Mouse (Mus musculus) spleen, adult 18-20 months (tissue): Measurements from ENCODE around the gene Ccdc115.
A peak's percentile ranks its signal among the peaks of the same experiment; 100 is the strongest.

Experiments
- DNase-seq, 2 experiments: peaks; one replicate each; pipeline ENCODE4 v3.0.0; 2022; ENCODE audit warnings: mixed read lengths in 2 of 2

The Ccdc115 gene

DNA sequence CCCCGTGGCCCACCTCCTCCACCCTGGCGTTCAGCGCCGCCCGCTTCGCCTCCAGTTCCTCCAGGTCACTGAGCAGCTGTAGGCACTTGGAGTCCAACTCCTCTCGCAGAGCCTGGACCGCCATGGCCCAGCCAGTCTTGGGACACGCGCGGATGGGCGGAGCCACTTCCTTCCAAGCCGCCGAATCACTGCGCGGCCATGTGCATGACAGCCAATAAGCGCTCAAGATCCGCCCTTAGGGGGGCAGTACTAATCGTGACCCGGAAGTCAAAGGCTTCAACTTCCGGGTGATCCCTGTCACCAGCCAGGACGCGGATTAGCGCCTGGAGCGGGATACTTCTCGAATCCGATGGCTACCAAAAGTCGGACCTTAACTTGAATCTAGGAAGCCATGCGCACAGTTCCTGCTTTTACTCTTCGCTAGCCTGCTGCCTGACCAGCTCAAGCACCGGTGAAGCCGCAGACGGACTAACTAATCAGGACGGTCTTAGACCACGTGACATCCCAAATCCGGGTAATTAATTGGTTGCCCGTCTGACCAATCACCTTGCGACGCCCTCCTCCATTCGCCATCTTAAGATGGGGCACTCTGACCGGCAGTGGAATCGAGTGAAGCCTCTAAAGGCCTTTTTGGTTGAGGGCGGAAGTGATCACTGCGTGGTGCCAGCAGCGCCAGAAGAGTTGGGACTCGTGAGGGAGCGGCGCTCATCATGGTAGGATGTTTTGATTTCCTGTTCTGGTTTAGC lies at the start of gene Ccdc115, which contains the start of gene Imp4:
Ccdc115 (minus strand) TSS at position 458 of the 746 bp plus-strand sequence.
Imp4 (plus strand) TSS at position 637 of the 746 bp plus-strand sequence.
- DNase-seq, result peak; percentile 88

DNA sequence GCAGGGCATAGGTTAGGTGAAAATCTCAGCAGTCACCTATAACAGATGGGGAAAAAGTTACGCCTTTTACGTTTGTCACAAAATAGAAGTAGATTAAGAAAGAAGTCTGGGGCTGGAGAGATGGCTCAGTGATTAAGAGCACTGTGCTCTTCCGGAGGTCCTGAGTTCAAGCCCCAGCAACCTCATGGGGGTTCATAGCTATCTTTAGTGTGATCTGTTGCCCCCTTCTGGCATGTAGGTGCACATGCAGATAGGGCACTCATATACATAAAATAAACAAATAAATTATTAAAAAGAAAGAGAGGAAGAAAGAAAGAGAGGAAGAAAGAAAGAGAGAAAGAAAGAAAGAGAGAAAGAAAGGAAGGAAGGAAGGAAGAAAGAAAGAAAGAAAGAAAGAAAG lies 47.9 kb upstream of the Ccdc115 start:
- no peak for DNase-seq

DNA sequence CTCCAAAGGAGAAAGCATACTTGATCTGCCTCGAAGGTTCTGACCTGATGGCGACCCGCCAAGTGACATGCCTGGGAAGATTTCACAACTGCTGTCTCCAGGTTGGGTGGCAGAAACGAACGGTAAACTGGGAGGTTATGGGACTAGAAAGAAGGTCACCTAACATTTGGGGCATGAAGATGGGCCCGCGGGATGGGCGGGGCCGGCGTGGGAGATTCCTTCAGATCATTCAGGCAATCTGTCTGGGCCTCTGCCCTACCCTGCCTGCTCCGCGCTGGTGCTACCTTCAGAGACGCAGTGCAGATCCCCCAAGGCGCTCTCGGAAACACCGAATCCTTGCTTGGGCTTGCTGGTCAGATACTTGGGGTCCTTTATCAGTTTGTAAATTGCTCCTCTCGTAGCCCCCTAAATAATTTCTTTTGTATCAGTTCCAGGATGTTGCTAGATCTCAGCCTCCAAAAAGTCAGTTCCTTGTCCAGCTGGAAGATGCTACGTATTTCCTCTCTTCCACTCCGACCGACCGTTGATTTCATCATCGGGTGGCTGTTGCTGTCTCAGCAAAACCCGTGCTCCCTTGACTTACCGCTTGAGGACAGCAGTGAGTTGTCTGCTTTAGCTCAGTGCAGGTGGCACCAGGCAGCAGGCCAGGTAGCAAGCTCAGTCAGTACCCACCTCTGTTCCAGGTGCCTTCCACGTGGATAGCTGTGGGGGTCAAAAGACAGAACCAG lies 46.2 kb upstream of the Ccdc115 start:
- DNase-seq, result peak; percentile 53 to 69

DNA sequence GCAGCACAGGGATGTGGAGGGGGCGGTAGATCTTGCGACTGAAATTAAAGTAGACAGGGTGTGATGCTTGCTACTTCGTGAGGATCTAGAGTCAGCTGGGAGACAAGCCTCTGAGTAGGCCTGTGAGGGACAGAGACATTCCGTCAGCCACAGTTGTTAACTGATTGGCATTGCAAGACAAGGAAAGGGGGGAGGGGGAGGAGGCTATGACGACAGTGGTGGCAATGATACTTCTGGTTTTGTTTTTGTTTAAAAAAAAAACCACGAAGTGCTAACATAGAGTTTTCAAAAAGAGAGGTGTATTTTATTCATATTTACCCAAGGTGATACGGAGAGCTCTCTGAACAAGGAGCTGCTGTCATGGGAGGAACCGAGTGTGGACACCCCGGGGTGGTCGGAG lies 45.0 kb upstream of the Ccdc115 start:
- no peak for DNase-seq

DNA sequence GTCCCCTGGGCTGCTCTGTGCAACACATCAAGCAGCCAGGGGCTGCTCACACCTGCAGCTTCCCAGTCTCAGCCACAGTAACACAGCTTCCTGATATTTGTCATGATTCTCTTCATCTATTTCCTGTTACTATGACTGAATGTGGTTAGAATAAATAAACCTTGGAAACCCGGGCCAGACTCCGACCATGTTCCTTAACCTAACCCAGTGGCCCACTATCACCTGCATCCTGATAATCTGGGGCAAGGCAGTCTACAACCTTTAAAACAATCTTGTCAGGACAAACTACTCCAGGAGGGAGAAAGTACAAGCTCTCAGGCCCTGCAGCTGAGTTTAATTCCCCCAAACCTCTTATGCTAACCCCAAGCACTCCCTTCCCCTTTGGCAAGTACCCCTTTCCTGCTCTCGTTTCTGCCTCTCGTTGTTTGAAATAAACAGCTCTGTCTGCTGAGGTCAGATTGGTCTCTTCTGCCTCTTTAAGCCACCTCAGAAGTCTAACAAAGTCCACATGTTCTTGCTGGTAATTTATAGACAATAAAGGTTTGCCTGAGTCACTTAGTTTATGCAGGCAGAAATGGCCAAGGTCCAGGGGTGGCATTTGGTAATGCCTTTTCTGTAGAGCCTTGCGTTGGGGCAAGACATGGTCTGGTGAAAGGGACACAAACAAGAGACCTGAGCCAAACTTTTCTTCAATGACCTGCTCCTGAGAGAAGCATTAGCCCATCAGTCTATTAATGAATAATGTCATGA lies 42.6 kb upstream of the Ccdc115 start:
- DNase-seq, result no peak

DNA sequence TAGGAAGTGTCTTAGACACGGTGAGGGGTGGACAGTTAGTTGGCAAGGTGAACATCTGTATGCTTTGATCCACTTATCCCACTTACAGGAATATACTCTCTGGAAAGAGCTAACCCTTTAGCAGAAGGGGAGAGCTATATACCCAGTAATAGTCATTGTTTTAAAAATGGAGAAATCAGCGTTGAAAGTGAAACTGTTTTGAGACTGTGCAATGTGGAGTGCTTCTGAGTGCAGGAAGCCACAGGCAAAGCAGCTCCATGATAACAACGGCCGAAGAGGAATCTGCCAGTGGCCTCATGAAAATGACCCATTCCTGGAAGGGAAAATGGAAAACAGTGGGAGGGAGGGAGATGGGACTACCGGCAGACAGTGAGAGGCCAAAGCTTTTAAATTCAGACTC lies 41.3 kb upstream of the Ccdc115 start:
- peak in 1 of 2 experiments; percentile 30 for DNase-seq

DNA sequence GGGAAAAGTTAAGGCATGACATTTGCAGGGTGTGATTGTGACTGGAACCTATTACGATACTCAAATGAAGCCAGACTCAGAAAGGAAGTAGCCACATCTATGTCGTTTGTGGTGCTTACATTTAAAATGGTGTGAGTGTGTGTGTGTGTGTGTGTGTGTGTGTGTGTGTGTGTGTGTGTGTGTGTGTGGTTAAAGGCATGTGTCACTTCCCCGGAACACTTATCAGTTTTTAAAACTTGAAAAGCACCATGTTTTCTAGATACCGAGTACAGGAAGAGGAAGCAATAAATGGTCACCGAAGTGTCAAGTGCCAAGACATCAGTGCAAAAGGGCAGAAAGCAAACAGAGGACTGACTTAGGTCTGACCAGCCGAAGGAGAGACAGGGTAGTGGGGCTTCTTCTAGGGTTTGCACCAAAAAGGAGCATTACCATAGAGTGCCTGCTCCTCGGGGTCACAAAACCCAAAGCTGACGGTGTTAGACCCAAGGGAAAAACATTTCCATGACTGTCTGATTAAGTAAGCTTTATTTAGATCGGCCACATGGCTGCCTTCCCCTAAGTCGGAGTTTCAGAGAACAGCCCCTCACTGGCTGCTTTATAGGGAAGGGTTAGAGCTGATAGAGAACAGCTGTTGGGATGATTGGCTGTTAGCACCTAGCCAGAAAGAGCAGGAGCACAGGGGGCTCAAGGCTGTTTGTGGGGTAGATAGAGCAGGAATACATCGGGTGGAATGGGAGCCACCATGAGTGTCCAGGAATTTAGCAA lies 39.6 kb upstream of the Ccdc115 start:
- DNase-seq, result peak in 1 of 2 experiments; percentile 37

DNA sequence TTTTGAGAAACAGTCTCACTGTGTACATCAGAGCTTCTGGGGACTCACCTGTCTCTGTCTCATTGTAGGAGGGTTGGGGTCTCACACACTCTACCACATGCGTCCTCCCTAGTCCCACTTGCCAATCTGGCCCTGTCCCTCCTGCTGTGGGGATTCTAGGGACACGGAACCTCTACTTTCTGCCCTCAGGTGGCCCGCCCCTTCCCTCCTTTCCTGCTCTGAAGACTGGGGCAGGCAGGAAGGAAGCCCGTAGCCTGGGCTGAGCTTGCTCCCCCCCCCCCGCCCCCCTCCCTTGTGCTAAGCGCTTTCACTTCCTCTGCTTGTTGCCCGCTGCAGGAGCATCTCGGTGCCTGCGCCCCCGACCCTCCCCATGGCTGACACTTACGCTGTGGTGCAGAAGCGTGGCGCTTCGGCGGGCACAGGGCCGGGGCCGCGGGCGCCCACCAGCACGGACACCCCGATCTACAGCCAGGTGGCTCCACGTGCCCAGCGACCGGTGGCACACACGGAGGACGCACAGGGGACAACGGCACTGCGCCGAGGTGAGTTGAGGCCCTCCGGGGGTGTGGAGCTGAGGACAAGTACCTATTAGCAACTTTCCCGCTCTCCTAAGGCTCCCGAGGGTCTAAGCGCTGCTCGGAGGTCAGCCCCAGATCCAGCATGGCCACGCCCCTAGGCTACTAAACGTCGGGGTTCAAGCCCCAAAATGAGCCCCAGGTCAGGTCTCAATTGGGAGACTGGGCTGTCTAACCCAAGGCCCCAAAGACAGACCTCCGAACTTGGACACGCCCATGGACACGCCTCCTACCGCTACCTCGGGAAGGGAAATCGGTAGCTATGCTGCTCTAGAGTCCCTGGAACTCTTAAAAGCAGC lies 33.2 kb upstream of the Ccdc115 start:
- peak; percentile 77 to 82 for DNase-seq

DNA sequence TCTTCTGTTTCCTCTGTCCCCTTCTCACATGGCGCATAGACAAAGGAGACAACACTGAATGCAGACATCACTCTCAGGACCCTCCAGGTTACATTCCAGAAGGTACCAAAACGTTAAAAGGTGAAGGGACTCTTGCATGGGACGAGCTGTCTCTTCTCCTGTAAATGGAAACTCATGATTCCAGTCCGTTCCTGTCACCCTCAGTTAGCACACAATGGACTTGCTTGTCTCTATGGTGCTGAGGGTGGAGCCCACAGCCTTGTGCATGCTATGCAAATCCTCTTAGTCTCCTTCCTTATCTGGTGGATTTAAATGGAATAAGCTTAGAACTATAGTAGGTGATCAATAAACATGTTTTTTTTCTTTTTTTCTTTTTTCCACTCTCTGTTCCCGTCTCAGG lies 30.3 kb upstream of the Ccdc115 start:
- DNase-seq, result no peak

DNA sequence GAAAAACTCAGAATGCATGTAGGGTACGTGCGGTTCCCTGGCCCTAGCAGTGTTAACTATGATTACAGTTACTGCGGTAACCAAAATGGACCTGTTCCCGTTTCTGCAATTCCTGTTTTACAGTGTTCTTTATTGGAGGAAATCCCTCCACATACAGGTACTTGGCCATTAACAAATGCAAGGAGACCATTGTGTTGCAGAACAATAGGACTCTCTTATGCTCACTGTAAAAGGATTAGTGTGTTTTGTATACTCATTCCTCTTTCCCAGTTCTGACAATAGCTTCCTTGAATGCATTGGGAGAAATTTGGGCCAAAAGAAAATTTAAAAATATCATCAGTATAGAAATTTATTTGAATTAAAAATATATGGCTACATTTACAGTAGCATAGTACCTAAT lies 29.0 kb upstream of the Ccdc115 start:
- DNase-seq, result no peak

DNA sequence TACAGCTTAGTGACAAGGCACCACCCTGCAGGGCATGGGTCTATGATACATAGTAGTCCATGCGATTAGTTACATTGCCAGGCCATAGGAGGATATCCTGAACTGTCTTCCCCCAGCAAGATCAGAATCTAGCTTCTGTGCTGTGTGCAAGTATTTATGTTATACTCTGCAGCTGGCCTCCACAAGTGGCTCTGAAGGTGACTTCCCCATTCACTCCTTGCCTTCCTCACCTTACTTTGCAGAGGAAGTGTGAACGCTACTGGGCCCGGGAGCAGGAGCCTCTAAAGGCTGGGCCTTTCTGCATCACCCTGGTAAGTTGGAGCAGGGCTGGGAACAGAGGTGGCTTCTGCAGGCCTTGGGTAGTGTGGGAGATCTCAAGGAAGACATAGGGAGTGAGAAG lies 28.6 kb upstream of the Ccdc115 start:
- DNase-seq, result no peak

DNA sequence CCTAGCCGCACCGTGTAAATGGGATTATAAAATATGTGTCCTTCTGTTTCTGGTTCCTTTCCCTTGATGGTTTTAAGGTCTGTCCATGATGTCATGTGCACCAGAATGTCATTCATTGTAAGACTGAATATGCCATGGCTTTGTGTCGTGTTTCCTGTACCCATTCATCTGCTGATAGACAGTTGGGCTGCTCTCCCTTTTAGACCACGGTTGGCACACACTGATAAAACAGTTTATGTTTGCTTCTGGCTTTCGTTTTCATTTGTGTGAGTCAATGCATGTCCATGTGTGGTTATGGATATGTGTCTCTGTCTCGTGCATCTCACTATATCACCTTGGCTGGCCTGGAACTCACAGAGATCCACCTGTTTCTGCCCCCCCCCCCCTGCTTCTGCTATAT lies 26.0 kb upstream of the Ccdc115 start:
- DNase-seq, result no peak

DNA sequence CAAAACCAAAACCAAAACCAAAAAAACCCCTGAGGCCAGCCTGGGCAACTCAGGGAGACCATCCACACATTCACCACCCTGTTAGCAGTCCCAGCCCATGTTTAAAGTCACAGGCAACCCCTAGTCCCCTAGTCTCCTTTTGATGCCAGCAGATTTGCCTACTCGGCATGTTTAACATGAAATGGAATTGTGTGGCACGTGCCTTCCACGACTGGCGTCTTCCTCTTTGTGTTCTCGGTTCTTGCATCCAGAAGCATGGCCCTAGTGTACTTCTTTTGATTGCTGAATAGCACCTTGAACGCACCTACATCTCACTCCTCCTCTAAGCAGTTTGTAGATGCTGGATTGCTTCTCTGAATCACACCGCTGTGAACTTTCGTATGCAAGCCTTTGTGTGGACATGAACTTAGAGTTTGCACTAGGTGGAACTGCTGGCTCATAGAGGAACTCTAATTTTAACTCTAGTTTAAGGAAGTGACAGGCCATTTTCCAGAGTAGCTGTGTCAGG lies 24.9 kb upstream of the Ccdc115 start:
- DNase-seq, result peak in 1 of 2 experiments; percentile 42

DNA sequence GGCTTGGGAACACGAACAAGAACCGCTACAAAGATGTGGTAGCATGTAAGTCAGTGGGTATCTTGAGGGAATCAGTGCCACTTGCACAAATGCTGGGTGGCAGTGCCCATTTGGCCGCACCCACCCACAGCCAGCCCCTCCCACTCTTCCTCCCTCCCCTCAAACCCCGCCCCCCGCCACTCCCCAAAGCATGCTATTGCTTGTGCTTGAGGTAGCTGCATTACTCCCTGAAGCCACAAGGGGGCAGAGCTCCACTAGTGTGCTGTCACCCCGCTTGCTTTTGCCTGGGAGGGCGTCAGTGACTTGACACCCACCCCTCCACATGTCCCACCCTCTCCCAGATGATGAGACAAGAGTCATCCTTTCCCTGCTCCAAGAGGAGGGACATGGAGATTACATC lies 23.3 kb upstream of the Ccdc115 start:
- peak; percentile 69 to 81 for DNase-seq

DNA sequence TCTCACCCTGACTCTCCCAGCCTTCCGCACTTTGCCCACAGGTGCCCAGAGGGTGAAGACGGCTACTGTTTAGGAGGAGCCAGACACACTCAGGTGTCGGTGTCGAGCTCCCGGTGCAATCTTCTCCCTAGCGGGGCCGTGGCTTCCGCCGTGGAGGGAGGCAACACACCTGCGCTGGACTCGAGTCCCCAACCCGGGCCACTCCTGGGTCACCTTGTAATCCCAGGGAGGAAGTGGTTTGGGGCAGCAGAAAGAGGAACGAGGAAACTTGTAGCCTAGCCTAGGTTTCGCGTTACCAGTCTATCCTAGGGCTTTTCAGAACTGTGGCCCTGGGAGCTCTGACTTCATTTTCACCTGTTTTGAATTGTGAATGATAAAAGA lies 20.6 kb upstream of the Ccdc115 start:
- peak; percentile 38 to 53 for DNase-seq

DNA sequence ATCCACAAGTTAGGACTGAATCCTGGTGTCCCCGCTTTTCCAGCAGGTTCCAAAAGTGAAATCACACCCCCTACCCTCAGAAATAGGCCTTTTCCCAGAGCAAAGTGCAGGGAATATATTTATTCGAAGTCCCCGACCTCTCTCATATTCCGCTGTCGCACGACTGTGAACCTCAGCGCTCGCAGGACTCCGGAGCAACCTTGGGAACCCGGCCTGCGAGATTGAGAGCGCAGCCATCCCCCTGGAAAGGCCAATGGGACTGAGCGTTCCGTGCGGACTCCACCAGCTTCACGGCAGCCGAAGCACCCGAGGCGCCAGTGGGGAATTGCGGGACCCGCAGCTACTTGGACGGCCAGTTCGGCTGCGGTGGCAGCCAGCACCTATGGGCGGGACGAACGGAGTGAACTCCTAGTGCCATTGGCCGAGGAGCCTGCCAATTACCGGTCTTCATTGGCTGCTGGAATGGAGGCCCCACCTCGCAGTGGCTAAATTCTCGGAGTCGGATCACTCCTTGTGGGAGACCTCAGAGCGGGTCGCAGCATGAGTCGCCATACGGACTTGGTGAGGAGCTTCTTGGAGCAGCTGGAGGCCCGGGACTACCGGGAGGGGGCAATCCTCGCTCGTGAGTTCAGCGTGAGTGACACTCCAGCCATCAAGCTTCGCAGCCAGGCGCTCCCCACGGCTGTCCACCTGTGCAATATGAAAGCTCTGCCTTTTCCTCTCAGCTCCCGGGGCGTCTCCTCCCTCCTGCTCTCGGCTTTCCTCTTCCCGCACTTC lies 20.0 kb upstream of the Ccdc115 start, which contains the start of gene Ptpn18:
Ptpn18 (plus strand) TSS at position 479 of the 777 bp plus-strand sequence.
- peak; percentile 84 to 94 for DNase-seq

DNA sequence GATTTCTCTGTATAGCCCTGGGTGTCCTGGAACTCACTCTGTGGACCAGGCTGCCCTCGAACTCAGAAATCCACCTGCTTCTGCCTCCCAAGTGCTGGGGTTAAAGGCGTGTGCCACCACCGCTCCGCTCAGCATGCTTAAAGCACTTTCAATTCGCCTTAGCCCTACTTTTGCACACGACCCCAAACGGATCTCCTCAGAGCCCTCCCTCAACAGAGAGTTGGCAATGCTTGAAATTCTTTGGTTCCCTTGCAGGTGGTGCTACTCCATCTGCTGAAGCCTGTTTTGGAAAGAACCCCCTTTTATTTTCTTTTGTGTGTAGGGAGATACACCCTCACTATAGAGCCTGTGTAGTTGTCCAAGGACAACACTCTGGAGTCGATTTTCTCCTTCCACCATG lies 19.0 kb upstream of the Ccdc115 start:
- DNase-seq, result no peak

DNA sequence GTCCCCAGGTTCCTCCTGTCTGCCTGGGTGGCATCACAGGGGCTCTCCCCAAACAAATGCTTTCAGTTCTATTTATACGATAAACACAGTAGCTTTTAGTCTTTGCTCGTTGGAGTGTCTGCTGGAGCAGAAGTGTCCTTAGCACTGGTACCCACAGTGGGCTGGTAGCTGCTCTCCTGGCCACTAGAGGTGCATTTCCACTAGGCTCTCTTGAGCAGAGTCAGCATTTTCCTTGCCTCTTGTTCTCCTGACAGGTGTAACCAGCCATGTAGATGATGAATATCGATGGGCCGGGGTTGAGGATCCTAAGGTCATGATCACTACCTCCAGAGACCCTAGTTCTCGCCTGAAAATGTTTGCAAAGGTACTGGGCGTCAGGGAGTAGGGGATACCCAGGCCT lies 3.7 kb upstream of the Ccdc115 start:
- DNase-seq, result no peak

DNA sequence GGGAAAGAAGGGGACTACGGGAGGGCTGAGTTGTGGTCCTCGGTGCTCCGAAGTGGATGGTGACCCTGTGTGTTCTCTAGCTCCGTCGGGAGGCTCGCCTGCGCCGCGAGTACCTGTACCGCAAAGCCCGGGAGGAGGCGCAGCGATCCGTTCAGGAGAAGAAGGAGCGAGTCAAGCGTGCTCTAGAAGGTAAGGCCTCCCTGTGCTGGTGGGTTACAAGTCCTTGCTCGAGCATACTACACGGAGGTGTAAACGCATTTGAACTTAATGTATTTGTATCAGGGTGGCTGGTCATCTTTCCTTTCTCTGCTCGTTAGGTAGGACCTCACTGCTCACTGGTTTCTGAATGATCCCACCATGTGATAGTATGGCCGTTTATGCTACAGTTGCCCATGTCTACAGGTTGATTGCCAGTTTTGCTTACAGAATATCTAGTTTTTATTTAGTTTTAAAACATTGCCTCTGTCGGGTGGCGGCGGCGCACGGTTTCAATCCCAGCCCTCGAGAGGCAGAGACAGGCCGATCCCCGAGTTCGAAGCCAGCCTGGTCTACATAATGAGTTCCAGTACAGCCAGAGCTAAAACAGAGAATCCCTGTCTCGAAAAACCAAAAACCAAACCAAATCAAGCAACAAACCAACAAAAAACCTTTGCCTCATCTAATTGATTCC lies 624 bp upstream of the Ccdc115 start:
- DNase-seq, result peak in 1 of 2 experiments; percentile 13
